In the genomic region with DNA sequence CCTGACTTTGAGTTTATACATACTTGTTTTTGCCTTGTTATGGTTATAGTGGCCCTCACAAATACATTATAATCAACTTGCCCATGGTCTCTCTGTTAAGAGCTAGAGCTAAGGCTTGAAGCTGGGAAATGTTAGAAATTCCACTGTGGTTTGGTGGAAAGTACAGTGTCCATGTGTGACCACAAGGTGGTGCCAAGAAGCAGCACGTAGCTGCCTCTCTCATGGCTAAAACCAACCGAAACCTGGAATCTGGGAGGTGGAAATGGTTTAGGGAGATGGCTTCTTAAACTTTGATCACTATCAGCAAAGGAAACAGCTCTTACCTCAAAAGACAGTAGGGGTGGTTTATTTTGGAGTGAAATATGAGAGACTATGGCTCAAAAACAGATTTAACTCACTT, we compare ENCODE assay signal across 8 mouse cellular contexts. TPM values are rescaled to one million over a fixed set of nuclear protein-coding genes. Genes with fewer than 3 reads are reported as not detected.
DNase-seq lines count a peak whose midpoint lies in the region.

No protein-coding gene starts in this region.

- peak; percentile 36 for DNase-seq in kidney, adult 18-20 months
- no peak for DNase-seq in kidney, adult 8-10 months
- DNase-seq in urinary bladder, postnatal 14 days (ENCODE audit: low spot score), result peak; percentile 26
- DNase-seq in urinary bladder, adult 2 months (ENCODE audit: low spot score), result no peak
- peak; percentile 49 to 54 for DNase-seq in cerebellum, postnatal 36 days
- DNase-seq in kidney, postnatal 14 days, result peak; percentile 51
- peak; percentile 41 for DNase-seq in right cerebral cortex, postnatal 4 days
- no peak for DNase-seq in gastrocnemius, postnatal 10 days

RNA-seq across cellular contexts. Expression of gene Ercc6, which starts 17.6 kb away (rescaled TPM):
- 7.1 and 7.2 TPM in 2 replicates for polyA plus RNA-seq in urinary bladder, adult 2 months (2012; rRNA removed)
- 1 to 10 TPM; 5.8 to 8.8 TPM for total RNA-seq in gastrocnemius, postnatal 10 days (2021)

Comparison
In these comparisons a context has a peak if more than half of its experiments do, and no peak if none do; other contexts are left out.
1. DNase-seq: peak in kidney, adult 18-20 months (single experiment), urinary bladder, postnatal 14 days (single experiment), cerebellum, postnatal 36 days (2 of 2), kidney, postnatal 14 days (single experiment) and right cerebral cortex, postnatal 4 days (single experiment); none in kidney, adult 8-10 months (0 of 2), urinary bladder, adult 2 months (single experiment) and gastrocnemius, postnatal 10 days (single experiment).